ENCODE assay signal across 18 mouse cellular contexts in the genomic region with DNA sequence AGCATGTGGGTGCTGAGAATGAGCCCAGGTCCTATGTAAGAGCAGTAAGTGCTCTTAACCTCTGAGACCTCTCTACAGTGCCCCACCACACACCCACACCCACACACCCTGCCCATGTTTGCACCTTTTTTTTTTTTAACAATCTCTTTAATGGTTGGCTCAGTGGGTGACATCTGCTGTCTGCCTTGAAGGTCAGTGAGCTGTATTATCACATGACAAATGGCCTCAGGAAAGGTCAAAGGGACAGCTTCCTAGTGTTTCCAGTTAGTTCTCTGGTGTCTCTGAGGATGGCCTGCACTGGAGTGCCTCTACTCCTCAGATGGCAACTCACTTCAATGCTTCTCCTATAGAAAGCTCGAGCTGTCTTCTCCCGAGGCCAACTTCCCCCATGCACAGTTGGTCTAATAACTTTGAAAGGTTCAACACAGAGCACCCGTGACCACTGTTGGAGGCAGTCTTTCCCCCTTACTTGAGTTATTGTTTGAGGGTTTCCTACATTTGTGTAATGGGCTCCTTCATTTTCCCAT.
"Had no signal": no experiment of that assay in that cellular context is flagged by ENCODE, and none has a peak within 500 bp of the region (broad histone marks: within the 10 kb centered on the region; RNA-seq: fewer than 3 reads in every experiment).

No protein-coding gene starts in this region.

- DNase-seq: kidney, adult 2 months; kidney, postnatal 25 days; layer of hippocampus, postnatal 36 days; liver, embryonic 13.5 days; lung, adult 2 months; lung, postnatal 36 days; retina, postnatal 1 day; right cerebral cortex, postnatal 25 days; spleen, adult 18-20 months; thymus, postnatal 36 days had no signal

- H3K4me3 ChIP-seq: left cerebral cortex, adult 2 months; liver, embryonic 13.5 days; megakaryocyte, embryonic 14.5 days; midbrain, embryonic 10.5 days; midbrain, embryonic 13.5 days; myocyte; neural tube, embryonic 13.5 days; stomach, embryonic 15.5 days had no signal

- H3K27ac ChIP-seq: left cerebral cortex, adult 2 months; liver, embryonic 13.5 days; midbrain, embryonic 10.5 days; midbrain, embryonic 13.5 days; neural tube, embryonic 13.5 days; stomach, embryonic 15.5 days had no signal

- ATAC-seq: midbrain, embryonic 13.5 days; midbrain, embryonic 16.5 days had no signal

- H3K4me1 ChIP-seq: midbrain, embryonic 13.5 days; neural tube, embryonic 13.5 days; stomach, embryonic 15.5 days had no signal

- H3K4me2 ChIP-seq: liver, embryonic 13.5 days; midbrain, embryonic 13.5 days; neural tube, embryonic 13.5 days; stomach, embryonic 15.5 days had no signal

- H3K27me3 ChIP-seq: liver, embryonic 13.5 days; midbrain, embryonic 13.5 days; neural tube, embryonic 13.5 days; stomach, embryonic 15.5 days had no signal

- H3K9me3 ChIP-seq: liver, embryonic 13.5 days; megakaryocyte, embryonic 14.5 days; midbrain, embryonic 10.5 days; midbrain, embryonic 13.5 days; neural tube, embryonic 13.5 days; stomach, embryonic 15.5 days had no signal

- H3K9ac ChIP-seq: liver, embryonic 13.5 days; midbrain, embryonic 13.5 days; neural tube, embryonic 13.5 days; stomach, embryonic 15.5 days had no signal
